Mouse (Mus musculus) ES-E14 (cell line): Measurements from ENCODE around the gene Bcl2l14.

ENCODE experiments used
- CHD2 ChIP-seq: IDR thresholded peaks from 2 replicates; pipeline ENCODE4 v1.6.1; 2014; ENCODE audit warnings: mild to moderate bottlenecking, low read depth, low read length, inconsistent platforms
- HCFC1 ChIP-seq: IDR thresholded peaks from 2 replicates; pipeline ENCODE4 v1.6.1; 2012; ENCODE audit warnings: low read length, inconsistent platforms, borderline replicate concordance; ENCODE audit not compliant: insufficient read depth
- MAFK ChIP-seq: IDR thresholded peaks from 2 replicates; pipeline ENCODE4 v1.6.1; 2014; ENCODE audit warnings: mild to moderate bottlenecking, low read depth, low read length, inconsistent platforms; ENCODE audit not compliant: insufficient read depth
- ZNF384 ChIP-seq: IDR thresholded peaks from 2 replicates; pipeline ENCODE4 v1.6.1; 2012; ENCODE audit warnings: low read depth, low read length, inconsistent platforms

DNA sequence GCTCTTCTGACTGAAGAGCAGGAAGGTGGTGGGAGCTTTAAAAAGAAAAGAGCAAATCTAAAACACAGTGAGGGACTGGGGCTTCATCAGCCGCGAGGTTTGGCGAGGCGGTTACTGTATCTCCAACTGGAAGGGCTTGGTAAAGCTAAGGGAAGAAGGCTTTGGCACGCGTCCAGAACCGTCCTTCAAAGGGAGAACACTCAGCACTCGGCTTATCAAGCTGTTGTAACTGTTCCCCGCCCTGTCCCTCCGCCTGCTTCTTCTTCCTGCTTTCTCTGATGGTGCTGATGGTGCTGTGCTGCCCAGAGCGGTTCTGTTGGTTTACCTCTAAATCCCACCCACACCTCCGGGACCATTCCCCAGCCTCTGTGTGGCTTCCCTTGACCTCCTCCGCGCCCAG is 74.7 kb downstream of the Bcl2l14 start:
- TF ChIP-seq HCFC1 (no peak), MAFK (no peak), ZNF384 (no peak), CHD2 (no peak)
